Mouse (Mus musculus): ENCODE measurements around the gene Rnf103. TPM values are rescaled to one million over a fixed set of nuclear protein-coding genes. Genes with fewer than 3 reads are reported as not detected.

The Rnf103 gene
- polyA plus RNA-seq, 1 experiment = 13.8 TPM

DNA sequence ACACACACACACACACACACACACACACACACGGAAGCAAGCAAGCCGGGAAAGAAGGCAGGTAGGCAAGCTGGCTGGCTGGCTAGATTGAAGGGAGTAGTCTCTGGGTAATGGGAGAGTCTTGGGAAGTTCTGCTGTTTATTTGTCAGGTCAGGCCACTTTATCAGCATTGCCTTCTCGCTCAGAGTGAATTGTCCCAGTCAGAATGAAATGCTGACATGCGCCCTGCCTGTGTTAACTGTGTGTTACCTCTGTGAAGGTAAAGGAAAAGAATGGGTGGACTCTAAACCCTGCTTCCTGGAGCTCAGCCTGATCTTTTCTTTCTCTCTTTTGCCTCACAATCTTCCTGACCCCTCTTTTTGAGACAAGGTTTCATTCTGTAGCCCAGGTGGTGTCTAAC lies 5.7 kb upstream of the Rnf103 start:
- TF ChIP-seq GATA1 (IDR thresholded peaks at IDR 0.05; ENCODE audit: low read length) = no peak

DNA sequence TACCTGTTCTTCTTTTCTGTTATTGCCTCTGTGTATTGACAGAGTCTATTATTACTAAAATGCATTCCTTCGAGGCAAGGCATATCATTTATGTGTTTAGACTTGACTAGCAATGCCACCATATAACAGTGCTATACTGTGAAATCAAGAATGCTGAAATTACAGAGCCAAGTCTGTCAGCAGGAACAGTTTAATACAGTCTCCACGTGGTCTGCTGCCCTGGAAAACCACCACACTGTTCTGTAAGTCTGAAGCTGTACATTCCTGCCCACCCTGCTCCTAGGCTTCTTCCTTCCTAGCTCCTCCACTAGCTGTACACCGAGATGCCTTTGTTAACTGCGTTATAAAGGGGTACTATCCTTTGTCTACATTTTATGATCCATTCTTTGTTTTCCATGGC lies 1.6 kb upstream of the Rnf103 start:
- no peak for TF ChIP-seq GATA1 (IDR thresholded peaks at IDR 0.05; ENCODE audit: low read length)

DNA sequence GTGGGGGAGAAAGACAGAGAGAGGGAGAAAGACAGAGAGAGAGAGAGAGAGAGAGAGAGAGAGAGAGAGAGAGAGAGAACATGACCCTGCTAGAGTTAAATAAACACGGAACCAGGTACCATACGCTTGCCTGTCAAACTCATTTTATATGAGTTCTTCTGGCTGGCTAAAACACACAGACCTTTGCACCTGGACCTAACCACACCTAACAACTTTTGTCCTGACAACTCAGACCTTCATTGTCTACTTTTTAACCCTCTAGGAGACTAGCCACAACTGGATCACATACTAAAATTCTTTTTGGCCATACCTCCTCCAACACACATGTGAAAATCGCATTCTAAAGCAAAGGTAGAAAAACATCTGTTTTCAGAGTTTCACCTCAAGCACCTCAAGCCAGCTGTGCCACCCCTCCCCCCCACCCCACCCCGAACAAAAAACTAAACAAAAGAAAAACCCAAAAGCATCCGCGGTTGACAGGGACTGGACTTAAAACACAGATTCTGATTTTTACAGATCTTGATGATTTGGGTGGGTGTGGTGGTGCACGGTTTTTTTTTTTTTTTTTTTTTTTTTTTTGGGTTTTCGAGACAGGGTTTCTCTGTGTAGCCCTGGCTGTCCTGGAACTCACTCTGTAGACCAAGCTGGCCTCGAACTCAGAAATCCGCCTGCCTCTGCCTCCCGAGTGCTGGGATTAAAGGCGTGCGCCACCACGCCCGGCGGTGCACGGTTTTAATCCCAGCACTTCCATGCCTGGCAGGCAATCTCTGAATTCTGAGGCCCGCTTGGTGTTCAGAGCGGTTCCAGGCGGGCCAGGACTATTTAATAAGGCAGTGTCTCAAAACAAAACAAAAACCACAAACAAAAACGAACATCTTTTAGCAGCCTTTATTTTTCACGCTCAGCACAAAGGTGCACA lies 679 bp upstream of the Rnf103 start:
- no peak for TF ChIP-seq GATA1 (IDR thresholded peaks at IDR 0.05; ENCODE audit: low read length)

DNA sequence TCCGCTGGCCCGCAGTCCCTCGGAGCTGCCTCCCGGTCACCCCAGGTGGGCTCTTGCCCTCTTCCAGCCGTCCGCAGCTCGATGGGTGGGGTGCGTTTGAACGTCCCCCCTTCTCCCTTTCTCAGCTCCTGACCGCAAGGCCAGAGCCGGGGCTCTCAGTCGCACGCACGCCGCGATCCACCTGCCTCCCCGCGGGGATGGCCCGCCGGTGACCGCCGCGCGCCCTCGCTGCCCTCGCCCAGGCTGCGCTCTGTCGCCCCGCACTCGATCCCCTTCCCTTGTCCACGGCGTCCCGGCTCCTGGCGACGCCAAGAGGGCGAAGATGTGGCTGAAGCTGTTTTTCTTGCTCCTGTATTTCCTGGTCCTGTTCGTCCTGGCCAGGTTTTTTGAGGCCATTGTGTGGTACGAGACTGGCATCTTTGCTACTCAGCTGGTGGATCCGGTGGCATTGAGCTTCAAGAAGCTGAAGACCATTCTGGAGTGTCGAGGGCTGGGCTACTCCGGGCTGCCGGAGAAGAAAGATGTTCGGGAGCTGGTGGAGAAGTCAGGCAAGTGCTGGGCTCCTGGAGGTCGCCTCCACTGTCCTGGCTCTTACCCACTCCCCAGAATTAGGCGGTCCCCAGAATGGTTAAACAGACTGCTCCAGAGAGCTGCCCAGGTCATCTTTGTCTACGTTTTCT lies 787 bp downstream of the Rnf103 start:
- TF ChIP-seq GATA1 (IDR thresholded peaks at IDR 0.05; ENCODE audit: low read length) = no peak

DNA sequence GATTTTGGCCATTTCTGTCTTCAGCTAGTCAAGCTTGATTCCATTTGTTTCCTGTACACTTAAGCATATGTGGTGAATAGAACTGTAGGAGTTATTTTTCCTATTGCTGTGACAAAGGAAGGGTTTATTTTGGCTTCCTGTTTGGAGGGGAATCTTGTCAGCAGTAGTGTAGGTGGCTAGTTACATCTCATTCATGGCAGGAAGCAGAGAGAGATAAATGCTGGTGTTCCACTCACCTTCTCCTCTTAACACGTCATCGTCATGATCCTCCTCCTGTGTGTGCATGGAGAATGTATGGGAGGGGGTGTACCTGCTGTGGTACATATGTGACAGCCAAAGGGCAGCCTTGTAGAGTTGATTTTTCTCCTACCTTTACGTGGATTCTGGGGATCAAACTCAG lies 6.9 kb downstream of the Rnf103 start:
- no peak for TF ChIP-seq GATA1 (IDR thresholded peaks at IDR 0.05; ENCODE audit: low read length)

DNA sequence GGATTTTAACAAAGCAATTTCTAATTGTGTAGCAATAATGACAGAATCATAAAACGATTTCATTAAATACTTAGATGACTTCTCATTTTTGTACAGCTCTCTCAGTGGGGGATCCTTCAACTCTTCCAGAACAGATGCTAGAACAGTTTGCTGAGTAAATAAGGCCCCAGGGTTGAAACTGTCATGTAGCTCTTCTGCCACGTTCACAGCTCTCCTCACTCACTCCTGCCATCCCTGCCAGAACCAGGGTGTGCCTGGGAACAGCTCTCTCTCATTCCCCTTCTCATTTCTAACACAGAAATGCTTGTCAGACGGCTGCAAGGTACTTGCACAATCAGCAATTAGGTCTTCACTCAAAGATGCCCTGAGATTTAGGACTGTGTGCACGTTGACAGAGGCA lies 9.3 kb downstream of the Rnf103 start:
- no peak for TF ChIP-seq GATA1 (IDR thresholded peaks at IDR 0.05; ENCODE audit: low read length)

DNA sequence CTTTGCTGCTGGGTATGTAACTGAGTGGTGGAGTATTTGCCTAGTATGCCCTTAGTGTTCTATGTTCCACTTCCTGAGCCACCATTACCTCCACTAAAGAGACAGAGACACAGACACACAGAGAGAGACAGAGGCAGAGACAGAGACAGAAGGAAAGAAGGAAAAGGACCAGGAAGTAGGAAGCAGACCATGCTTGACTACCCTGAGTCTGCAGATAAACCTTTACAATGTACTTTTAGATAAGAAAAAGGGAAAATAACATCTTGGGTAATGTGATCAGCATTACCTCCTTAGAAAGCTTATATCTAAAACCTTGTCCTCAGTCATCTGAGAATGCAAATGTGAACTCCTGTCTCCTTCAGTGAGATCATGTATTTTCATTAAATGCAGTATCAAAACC lies 10.0 kb downstream of the Rnf103 start:
- no peak for TF ChIP-seq GATA1 (IDR thresholded peaks at IDR 0.05; ENCODE audit: low read length)

DNA sequence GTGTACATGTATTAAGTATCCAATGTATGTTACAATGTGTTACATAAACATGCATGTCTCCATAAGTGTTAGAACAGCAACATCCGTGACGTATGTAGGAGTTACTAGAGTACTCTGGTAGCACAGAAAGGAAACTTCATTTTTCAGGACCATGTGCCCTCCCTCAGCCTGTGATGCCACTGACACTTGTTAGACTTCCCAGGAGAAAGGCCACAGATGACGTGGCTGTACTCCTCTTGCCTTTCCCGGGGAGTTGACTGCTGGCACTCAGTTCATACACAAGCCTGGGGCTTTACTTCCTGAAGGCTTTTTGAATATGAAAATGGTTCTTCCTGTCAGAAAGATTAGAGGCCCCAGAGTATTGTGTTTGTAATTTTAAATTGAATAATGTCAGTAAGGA lies 10.4 kb downstream of the Rnf103 start:
- no peak for TF ChIP-seq GATA1 (IDR thresholded peaks at IDR 0.05; ENCODE audit: low read length)

DNA sequence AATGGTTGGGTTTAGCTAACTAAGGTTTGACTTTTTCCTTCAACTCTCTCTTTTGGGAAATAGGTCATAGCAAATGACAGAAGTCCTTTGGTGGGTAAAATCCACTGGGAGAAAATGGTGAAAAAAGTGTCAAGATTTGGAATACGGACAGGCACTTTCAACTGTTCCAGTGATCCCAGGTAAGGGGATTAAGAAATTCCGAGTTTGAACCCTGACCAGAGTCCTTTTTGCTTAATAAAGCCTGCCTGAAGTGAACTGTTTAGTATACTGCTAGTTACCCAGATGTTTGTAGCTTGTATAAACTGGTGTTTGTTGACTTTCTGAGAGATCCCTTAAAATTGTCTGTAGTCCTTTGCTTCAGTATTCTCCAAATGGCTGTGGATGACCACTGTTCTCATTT lies 12.0 kb downstream of the Rnf103 start:
- TF ChIP-seq GATA1 (IDR thresholded peaks at IDR 0.05; ENCODE audit: low read length) = no peak

DNA sequence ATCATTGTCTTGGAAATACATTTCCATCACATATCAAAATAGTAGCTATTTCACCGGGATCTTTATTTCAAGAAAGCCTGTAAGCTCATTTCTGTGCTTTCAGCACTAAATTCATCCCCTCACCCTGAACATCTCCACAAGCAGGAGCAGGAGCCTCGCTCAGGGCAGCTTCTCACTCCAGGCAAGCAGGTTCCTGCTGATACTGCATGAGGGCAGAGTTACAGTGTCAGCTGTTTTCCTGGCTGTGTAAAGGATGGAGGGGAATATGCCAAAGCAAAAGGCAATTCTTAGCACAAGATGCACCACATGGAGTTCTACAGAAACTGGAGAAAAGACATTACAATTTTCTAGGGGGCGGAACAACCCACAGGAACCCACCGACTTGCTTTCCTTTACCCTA lies 25.8 kb downstream of the Rnf103 start:
- TF ChIP-seq GATA1 (IDR thresholded peaks at IDR 0.05; ENCODE audit: low read length) = no peak

DNA sequence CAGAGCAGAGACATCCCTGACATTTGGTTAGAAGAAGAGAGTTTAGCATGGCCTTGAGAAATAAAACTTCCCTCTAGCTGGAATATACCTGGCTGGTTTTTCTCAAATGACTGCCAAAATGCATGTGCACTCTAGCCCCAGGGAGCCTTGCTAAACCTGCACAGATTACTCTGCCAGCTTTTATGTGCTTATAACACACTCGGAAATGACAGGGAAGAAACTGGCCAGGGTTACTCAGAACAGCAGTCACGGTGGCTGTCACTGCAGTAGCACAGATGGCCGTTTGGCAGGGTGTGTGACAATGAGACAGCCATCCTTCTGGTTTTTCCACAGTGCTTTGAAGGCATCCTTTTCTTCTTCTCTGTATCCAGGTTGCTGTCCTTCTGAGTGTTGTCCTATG lies 31.9 kb downstream of the Rnf103 start:
- TF ChIP-seq GATA1 (IDR thresholded peaks at IDR 0.05; ENCODE audit: low read length) = no peak

DNA sequence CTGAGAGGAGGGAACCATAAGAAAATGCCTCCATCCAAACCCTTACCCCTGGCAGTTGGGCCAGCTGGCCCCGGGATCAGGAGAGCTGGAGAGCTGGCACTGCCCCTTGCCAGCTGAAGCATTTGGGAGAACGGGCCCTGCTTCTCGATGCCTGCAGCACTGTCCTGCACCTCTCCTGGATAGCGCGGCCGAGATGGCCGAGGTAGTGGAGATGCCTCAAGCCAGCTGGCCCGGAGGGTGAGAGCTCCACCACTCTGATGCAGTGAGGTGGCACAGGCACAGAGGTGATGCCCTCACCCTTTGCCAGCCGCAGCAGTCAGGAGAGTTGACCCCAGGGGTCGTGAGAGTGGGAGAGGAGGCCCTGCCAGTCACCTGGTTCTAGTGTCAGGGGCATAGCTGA lies 33.4 kb downstream of the Rnf103 start:
- no peak for TF ChIP-seq GATA1 (IDR thresholded peaks at IDR 0.05; ENCODE audit: low read length)

DNA sequence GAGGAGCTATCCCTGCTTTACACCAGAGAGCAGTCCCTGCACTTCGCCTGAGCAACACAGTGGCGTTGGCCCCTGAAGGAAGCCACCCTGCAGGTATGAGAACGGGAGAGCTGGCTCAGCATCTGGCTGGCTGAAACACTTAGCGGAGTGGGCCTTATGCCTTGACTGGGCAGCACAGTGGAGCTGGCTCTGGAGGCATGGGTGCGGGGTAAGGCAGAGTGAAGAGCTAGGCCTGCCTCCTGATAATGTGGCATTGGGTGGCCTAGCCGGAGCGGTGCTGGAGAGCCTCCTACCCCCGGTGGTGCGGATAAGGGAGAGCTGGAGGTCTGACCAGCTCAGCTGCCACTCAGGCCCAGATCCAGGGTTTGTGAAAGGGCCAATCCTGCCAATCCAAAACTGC lies 34.1 kb downstream of the Rnf103 start:
- TF ChIP-seq GATA1 (IDR thresholded peaks at IDR 0.05; ENCODE audit: low read length) = no peak

DNA sequence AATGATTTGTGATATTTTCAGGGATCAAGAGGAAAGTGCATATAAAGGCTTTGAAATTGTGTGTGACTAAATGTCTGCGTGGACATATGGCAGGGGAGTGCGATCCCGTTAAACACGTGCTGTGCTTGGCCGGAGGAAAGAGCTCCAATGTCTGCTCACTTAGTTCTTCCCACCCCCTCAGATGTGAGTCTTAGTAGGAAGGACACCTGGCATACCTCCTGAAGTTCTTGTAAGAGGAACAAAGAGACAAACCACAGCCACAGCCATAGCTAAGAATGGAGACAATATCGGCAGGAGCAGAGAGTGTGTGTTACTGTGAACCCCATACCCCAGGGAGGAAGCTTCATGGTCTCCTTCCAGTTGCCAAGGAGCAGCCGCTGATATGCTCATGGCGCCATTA lies 36.5 kb downstream of the Rnf103 start:
- no peak for TF ChIP-seq GATA1 (IDR thresholded peaks at IDR 0.05; ENCODE audit: low read length)

DNA sequence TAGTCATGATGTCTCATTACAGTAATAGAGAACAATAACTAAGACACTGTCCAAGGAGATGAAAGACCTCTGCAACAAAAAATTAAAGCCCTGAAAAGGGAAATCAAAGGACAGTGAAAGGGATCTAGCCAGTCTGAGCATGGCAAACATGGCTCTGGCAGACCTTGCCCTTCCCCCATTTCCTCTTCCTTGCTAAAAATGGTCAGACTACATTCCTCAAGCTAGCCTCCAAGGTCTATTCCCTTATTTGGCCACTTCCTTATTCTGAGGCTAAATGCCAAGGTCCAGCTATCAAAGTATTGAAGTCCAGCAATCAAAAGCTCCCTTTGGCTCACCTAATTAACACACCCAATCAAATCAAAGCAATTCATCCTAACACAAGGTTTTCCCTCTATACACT lies 43.6 kb downstream of the Rnf103 start:
- no peak for TF ChIP-seq GATA1 (IDR thresholded peaks at IDR 0.05; ENCODE audit: low read length)

DNA sequence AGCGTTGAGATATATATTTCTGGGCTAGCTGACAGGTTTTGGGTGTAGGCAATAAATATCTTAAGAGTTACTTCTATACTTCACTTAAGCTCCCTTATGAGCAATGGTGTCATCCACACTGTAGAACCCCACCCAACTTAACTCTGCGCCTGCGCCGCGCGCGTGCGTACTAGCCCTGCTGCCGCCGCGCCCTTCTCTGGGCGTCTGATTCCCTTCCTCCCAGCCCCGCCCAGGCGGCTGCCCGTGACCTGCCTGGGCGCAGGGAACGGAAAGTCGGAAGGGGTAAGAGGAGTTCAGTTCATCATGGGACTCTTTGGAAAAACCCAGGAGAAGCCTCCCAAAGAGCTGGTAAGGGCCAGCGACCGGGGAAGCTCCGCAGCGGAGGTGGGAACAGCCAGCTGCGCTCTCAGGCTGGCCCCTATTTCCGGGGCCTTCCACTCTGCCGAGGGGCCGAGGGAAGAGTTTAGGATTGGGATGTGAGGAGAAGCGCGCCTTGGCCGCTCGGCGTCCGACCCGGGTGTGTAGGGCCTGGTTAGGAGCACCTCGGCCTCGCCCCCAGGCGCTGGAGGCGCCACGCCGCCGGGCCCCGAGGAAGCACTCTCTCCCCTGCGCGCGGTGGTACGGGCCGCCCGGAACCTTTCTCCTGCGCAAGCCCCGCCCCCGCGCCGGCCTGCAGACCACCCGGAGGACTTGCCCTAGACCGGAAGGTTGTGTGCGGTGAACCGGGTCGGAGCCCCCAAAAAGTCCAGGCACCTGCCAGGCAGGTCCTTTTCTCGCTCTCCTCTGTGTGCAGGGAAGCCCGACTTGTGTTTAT lies 50.2 kb downstream of the Rnf103 start, which contains the start of gene Chmp3:
Gene Chmp3, plus strand, starts transcription at position 112 of the 814 bp plus-strand sequence.
- no peak for TF ChIP-seq GATA1 (IDR thresholded peaks at IDR 0.05; ENCODE audit: low read length)
